Mouse (Mus musculus) hindbrain, embryonic 16.5 days (tissue): Measurements from ENCODE around the gene Nanp. TPM values are rescaled to one million over a fixed set of nuclear protein-coding genes. Genes with fewer than 3 reads are reported as not detected.

Experiments
- ATAC-seq: fragments of 200-750 bp; cut with Nextera tagmentation; 2 replicates; pipeline ENCODE4 v1.8.0; 2017; ENCODE audit warnings: moderate TSS enrichment, moderate library complexity
- H3K27ac ChIP-seq: fragments of 300-500 bp; sonication (generic); 2 replicates; pipeline ENCODE4 v1.5.1; 2014; ENCODE audit warnings: low read depth, mild to moderate bottlenecking, control low read depth, low read length, moderate library complexity
- H3K27me3 ChIP-seq: fragments of 300-500 bp; sonication (generic); replicated peaks from 2 replicates; pipeline ENCODE4 v1.6.1; 2014; ENCODE audit warnings: low read length; ENCODE audit not compliant: control insufficient read depth, insufficient read depth
- H3K36me3 ChIP-seq: fragments of 300-500 bp; sonication (generic); 2 replicates; pipeline ENCODE4 v1.6.1; 2014; ENCODE audit warnings: mild to moderate bottlenecking, low read length, moderate library complexity, mixed read lengths; ENCODE audit not compliant: control insufficient read depth, insufficient read depth
- H3K4me1 ChIP-seq: fragments of 300-500 bp; sonication (generic); 2 replicates; pipeline ENCODE4 v1.6.1; 2014; ENCODE audit warnings: low read depth, low read length; ENCODE audit not compliant: control insufficient read depth, insufficient read depth
- H3K4me2 ChIP-seq: fragments of 300-500 bp; sonication (generic); 2 replicates; pipeline ENCODE4 v1.6.1; 2014; ENCODE audit warnings: mild to moderate bottlenecking, low read length, control low read depth, moderate library complexity
- H3K4me3 ChIP-seq: fragments of 300-500 bp; sonication (generic); 2 replicates; pipeline ENCODE4 v1.5.1; 2014; ENCODE audit warnings: mild to moderate bottlenecking, low read length, control low read depth, moderate library complexity
- H3K9ac ChIP-seq: fragments of 300-500 bp; sonication (generic); 2 replicates; pipeline ENCODE4 v1.6.1; 2014; ENCODE audit warnings: low read depth, mild to moderate bottlenecking, control low read depth, low read length, moderate library complexity
- H3K9me3 ChIP-seq: fragments of 300-500 bp; sonication (generic); 2 replicates; pipeline ENCODE4 v1.6.1; 2014; ENCODE audit warnings: mild to moderate bottlenecking, low read length, moderate library complexity; ENCODE audit not compliant: control insufficient read depth
- WGBS: fragments of 180-500 bp; shearing (Covaris S2); extraction: QIAGEN DNeasy Blood & Tissue Kit; methylation state at CpG from one replicate; pipeline ENCODE4 v1.1.7; 2014; 5-methylcytosine and 5-hydroxymethylcytosine counted together
- polyA plus RNA-seq: library from polyadenylated mRNA; unstranded; fragments of >200 nt; fragmentation: Nextera tagmentation; extraction: Ambion mirVana; gene quantifications from 2 replicates; pipeline ENCODE4 v1.2.1, GENCODE M21; 2015

Nanp gene
- polyA plus RNA-seq: 32.7 and 36.1 TPM in 2 replicates

GRCm38 (mm10) chr2:151039232-151039695 is at the start of gene Nanp, which contains the start of gene Ninl:
Nanp (minus strand) TSS chr2:151039398.
Ninl (minus strand) TSS chr2:151039382.
- ATAC-seq: peak; percentile 98
- Histone ChIP-seq H3K4me3 (peak within 1 kb of the TSS; percentile 97), H3K4me2 (peak within 1 kb of the TSS; percentile 90), H3K27me3 (no peaks in the 10 kb centered on the region; the same call in 1 of the 2 replicates), H3K4me1 (peaks cover 15% of the 10 kb centered on the region), H3K9ac (peak within 1 kb of the TSS; percentile 96), H3K27ac (peak within 1 kb of the TSS; percentile 82), H3K9me3 (no peaks in the 10 kb centered on the region), H3K36me3 (no peaks in the 10 kb centered on the region)
- WGBS: 2% methylated on average over 28 of the region's 34 CpGs

GRCm38 (mm10) chr2:151056637-151057036 is 17.4 kb upstream of the Nanp start:
- Histone ChIP-seq H3K27me3 (no peaks in the 10 kb centered on the region), H3K9me3 (0 out of 2 replicates have a peak, but pooled peaks cover 2% of the 10 kb centered on the region), H3K4me2 (no peak overlapping the region), H3K9ac (no peak overlapping the region), H3K27ac (no peak overlapping the region), H3K4me1 (no peaks in the 10 kb centered on the region), H3K36me3 (no peaks in the 10 kb centered on the region), H3K4me3 (no peak overlapping the region)
- 91% methylated on average over 1 of the region's 1 CpGs for WGBS
- no peak for ATAC-seq

- Histone ChIP-seq H3K4me2 (no peak overlapping the region), H3K36me3 (no peaks in the 10 kb centered on the region)
These were observed 1.2 kb upstream of the Nanp start for GRCm38 (mm10) chr2:151040411-151040810.

DNA sequence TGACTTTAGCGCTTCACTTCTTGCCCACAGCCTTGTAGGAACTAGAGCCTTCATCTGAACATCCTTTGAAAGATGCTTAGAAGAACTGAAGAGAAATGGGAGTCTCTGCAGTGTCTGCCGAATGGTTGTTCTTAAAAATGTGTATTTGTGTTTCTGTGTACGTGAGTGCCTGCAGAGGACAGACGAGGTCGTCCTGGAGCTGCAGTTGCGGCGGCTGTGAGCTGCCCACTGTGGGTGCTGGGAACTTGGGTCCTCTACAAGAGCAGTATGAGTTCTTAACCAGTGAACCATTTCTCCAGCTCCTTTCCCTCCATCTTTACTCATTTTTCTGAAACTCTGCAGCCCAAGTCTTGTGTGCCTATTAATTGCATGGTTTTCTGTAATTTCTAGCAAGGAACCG is 528 bp upstream of the Nanp start:
- no peaks in the 10 kb centered on the region for H3K9me3 ChIP-seq
- H3K4me3 ChIP-seq: peak overlapping the region; percentile 97
- WGBS: 51% methylated on average over 8 of the region's 8 CpGs
- peak overlapping the region; percentile 90 for H3K4me2 ChIP-seq
- peaks cover 15% of the 10 kb centered on the region for H3K4me1 ChIP-seq
- ATAC-seq: peak; percentile 57
- H3K27me3 ChIP-seq: no peaks in the 10 kb centered on the region; the same call in 1 of the 2 replicates
- H3K36me3 ChIP-seq: no peaks in the 10 kb centered on the region
- peak overlapping the region; percentile 80 for H3K27ac ChIP-seq
- peak overlapping the region; percentile 96 for H3K9ac ChIP-seq

More at GRCm38 (mm10) chr2:151040411-151040810, 1.2 kb upstream of the Nanp start:
- Histone ChIP-seq H3K27ac (no peak overlapping the region), H3K27me3 (no peaks in the 10 kb centered on the region; the same call in 1 of the 2 replicates), H3K4me1 (peaks cover 15% of the 10 kb centered on the region), H3K4me3 (no peak overlapping the region), H3K9ac (no peak overlapping the region), H3K9me3 (no peaks in the 10 kb centered on the region)
- ATAC-seq: no peak
- WGBS: 72% methylated on average over 1 of the region's 1 CpGs

DNA sequence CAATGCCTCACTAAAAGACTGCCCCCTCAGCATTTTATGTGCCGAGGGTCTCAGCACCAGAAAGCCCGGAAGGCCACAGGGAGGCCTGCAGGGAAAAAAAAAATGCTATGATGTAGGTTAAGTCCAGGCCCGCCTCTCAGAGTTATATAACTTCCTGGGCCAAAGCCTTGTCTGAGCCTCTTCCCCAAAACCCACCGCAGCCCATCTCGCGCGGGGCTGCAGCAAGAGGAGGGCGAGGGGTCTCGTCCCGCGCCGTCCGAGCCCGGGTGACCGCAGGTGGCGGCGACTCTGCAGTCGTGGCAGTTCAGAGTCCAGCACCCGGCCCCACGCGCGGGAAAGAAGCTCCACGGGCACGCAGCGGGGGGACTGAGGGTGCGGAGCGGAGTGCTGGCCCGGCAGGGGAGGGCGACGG is 381 bp downstream of the Nanp start:
- peak overlapping the region; percentile 82 for H3K27ac ChIP-seq
- H3K9ac ChIP-seq: peak overlapping the region; percentile 96
- H3K9me3 ChIP-seq: no peaks in the 10 kb centered on the region
- peak overlapping the region; percentile 90 for H3K4me2 ChIP-seq
- peak overlapping the region; percentile 97 for H3K4me3 ChIP-seq
- no peaks in the 10 kb centered on the region for H3K36me3 ChIP-seq
- H3K27me3 ChIP-seq: no peaks in the 10 kb centered on the region; the same call in 1 of the 2 replicates
- peaks cover 15% of the 10 kb centered on the region for H3K4me1 ChIP-seq
- no peak; the same call in 1 of the 2 replicates for ATAC-seq
- WGBS: 0% methylated on average over 30 of the region's 30 CpGs

DNA sequence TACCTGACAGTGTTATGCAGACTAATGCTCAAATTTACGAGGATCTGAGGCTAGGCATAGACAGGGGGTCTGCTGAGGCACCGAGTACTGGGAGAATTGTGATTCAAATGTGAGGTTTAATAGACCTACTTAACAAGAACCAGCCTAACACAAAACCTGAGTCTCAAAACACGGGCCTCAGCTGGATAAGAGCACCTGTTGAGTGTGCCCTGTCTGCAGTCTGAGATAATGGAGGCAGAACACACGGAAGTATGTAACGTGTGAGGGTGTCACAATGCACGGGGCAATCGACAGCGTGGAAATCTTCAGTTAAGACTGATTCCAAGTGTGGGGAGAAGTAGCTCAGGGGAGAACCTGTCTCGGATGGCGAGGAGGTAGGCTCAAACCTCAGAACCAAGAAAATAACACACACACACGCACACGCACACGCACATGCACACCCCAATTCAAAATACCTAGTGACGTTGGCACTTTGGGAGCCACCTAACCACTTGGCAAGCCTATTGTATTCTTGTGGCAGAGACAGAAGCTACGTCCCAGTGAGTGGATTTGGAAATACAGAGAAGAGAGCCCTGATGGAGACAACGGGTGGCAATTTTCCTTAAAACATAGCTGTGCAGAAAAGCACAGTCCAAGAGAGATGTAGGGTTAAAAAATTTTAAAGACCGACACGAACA is 1.2 kb downstream of the Nanp start:
- no peaks in the 10 kb centered on the region for H3K9me3 ChIP-seq
- peak overlapping the region; percentile 96 for H3K9ac ChIP-seq
- no peak for ATAC-seq
- 61% methylated on average over 18 of the region's 18 CpGs for WGBS
- H3K27ac ChIP-seq: no peak overlapping the region
- peaks cover 15% of the 10 kb centered on the region for H3K4me1 ChIP-seq
- H3K27me3 ChIP-seq: no peaks in the 10 kb centered on the region; the same call in 1 of the 2 replicates
- H3K4me2 ChIP-seq: peak overlapping the region; percentile 90
- H3K4me3 ChIP-seq: peak overlapping the region; percentile 97
- H3K36me3 ChIP-seq: no peaks in the 10 kb centered on the region

GRCm38 (mm10) chr2:151037292-151037691 is 1.9 kb downstream of the Nanp start:
- Histone ChIP-seq H3K4me3 (no peak overlapping the region), H3K4me1 (peaks cover 15% of the 10 kb centered on the region), H3K36me3 (no peaks in the 10 kb centered on the region), H3K4me2 (no peak overlapping the region), H3K9me3 (no peaks in the 10 kb centered on the region), H3K27ac (no peak overlapping the region), H3K27me3 (no peaks in the 10 kb centered on the region), H3K9ac (no peak overlapping the region)
- 93% methylated on average over 1 of the region's 1 CpGs for WGBS
- ATAC-seq: no peak

- H3K27me3 ChIP-seq: no peaks in the 10 kb centered on the region
- no peaks in the 10 kb centered on the region for H3K9me3 ChIP-seq
- H3K36me3 ChIP-seq: no peaks in the 10 kb centered on the region
- no peak for ATAC-seq
- no peak overlapping the region for H3K9ac ChIP-seq
- no peak overlapping the region for H3K27ac ChIP-seq
- H3K4me3 ChIP-seq: no peak overlapping the region
- H3K4me2 ChIP-seq: no peak overlapping the region
- peaks cover 15% of the 10 kb centered on the region for H3K4me1 ChIP-seq
- WGBS: 90% methylated on average over 2 of the region's 2 CpGs
These were observed 2.5 kb downstream of the Nanp start for GRCm38 (mm10) chr2:151036721-151037120.

- Histone ChIP-seq H3K36me3 (no peaks in the 10 kb centered on the region), H3K4me1 (peaks cover 11% of the 10 kb centered on the region), H3K27me3 (no peaks in the 10 kb centered on the region), H3K4me2 (no peak overlapping the region), H3K4me3 (no peak overlapping the region), H3K9me3 (no peaks in the 10 kb centered on the region), H3K9ac (no peak overlapping the region), H3K27ac (no peak overlapping the region)
- WGBS: 98% methylated on average over 3 of the region's 3 CpGs
- ATAC-seq: no peak
These were observed 4.8 kb downstream of the Nanp start for GRCm38 (mm10) chr2:151034435-151034834.
